Mouse (Mus musculus) liver, adult 2 months (tissue): Measurements from ENCODE around the gene Cst3. TPM values are rescaled to one million over a fixed set of nuclear protein-coding genes. Genes with fewer than 3 reads are reported as not detected.

Source experiments
- DNase-seq: peaks from one replicate; pipeline ENCODE4 v3.0.0-alpha.2; 2011; ENCODE audit warnings: low read depth, low spot score; ENCODE audit errors: extremely low read depth
- H3K27ac ChIP-seq: fragments of 200-500 bp; replicated peaks from 2 replicates; pipeline ENCODE4 v1.5.1; 2012; ENCODE audit warnings: low read depth, mild to moderate bottlenecking, control low read depth, inconsistent platforms, low read length; ENCODE audit not compliant: insufficient read depth
- H3K27me3 ChIP-seq: fragments of 200-500 bp; 2 replicates; pipeline ENCODE4 v1.6.1; 2012; ENCODE audit warnings: mild to moderate bottlenecking, moderate library complexity, low read length, inconsistent platforms; ENCODE audit not compliant: control insufficient read depth, insufficient read depth
- H3K36me3 ChIP-seq: fragments of 200-500 bp; 2 replicates; pipeline ENCODE4 v1.6.1; 2012; ENCODE audit warnings: low read length, inconsistent platforms; ENCODE audit not compliant: control insufficient read depth, insufficient read depth
- H3K4me1 ChIP-seq: fragments of 200-500 bp; 2 replicates; pipeline ENCODE4 v1.6.1; 2011; ENCODE audit warnings: low read length; ENCODE audit not compliant: control insufficient read depth, insufficient read depth
- H3K4me3 ChIP-seq: fragments of 200-500 bp; 2 replicates; pipeline ENCODE4 v1.5.1; 2011; ENCODE audit warnings: low read depth, mild to moderate bottlenecking, control low read depth, low read length, moderate library complexity; ENCODE audit not compliant: insufficient read depth
- H3K79me2 ChIP-seq: fragments of 200-500 bp; 2 replicates; pipeline ENCODE4 v1.6.1; 2012; ENCODE audit warnings: inconsistent platforms, mild to moderate bottlenecking, low read length, moderate library complexity; ENCODE audit not compliant: control insufficient read depth, insufficient read depth
- H3K9ac ChIP-seq: fragments of 200-500 bp; 2 replicates; pipeline ENCODE4 v1.6.1; 2012; ENCODE audit warnings: low read depth, mild to moderate bottlenecking, control low read depth, inconsistent platforms, low read length
- CTCF ChIP-seq: fragments of 200-500 bp; IDR thresholded peaks from 2 replicates; pipeline ENCODE4 v1.5.1; 2011; ENCODE audit warnings: low read depth, low read length, control low read depth
- POLR2A ChIP-seq: fragments of 200-500 bp; IDR thresholded peaks from 2 replicates; pipeline ENCODE4 v1.6.1; 2011; ENCODE audit warnings: low read length, control low read depth; ENCODE audit not compliant: insufficient read depth; ENCODE audit errors: extremely low read depth
- WGBS: fragments of 180-500 bp; shearing (Covaris S2); methylation state at CpG from one replicate; pipeline ENCODE4 v1.1.7; 2018; 5-methylcytosine and 5-hydroxymethylcytosine counted together
- polyA plus RNA-seq: library from polyadenylated mRNA; depleted of rRNA; stranded (reverse); fragments of >200 nt; gene quantifications from 2 replicates; pipeline ENCODE4 v1.2.3, GENCODE M21; 2012; rRNA removed
- total RNA-seq: library from RNA; depleted of rRNA; stranded (reverse); fragments of >200 nt; gene quantifications from 2 replicates; pipeline ENCODE4 v1.2.3, GENCODE M21; 2014; rRNA removed

The Cst3 gene
- total RNA-seq = 251 and 282 TPM in 2 replicates
- 436 and 441 TPM in 2 replicates for polyA plus RNA-seq

- Histone ChIP-seq H3K4me1 (peaks cover 7% of the 10 kb centered on the region; the same call in 1 of the 2 replicates), H3K27me3 (no peaks in the 10 kb centered on the region), H3K79me2 (no peaks in the 10 kb centered on the region), H3K9ac (peak within 1 kb of the TSS; percentile 77), H3K27ac (peak within 1 kb of the TSS; percentile 63), H3K36me3 (peaks cover 7% of the 10 kb centered on the region), H3K4me3 (peak within 1 kb of the TSS; percentile 79)
- peak; percentile 83 for DNase-seq
- 1% methylated on average over 19 of the region's 19 CpGs for WGBS
- TF ChIP-seq POLR2A = peak; percentile 42; the same call in 1 of the 2 replicates
- no peak for TF ChIP-seq CTCF
Measured at GRCm38 (mm10) chr2:148875335-148875811, at the start of gene Cst3. Gene Cst3 (minus strand): TSS chr2:148875692.

GRCm38 (mm10) chr2:148902286-148902685 is 26.8 kb upstream of the Cst3 start:
- Histone ChIP-seq H3K79me2 (no peaks in the 10 kb centered on the region), H3K27me3 (no peaks in the 10 kb centered on the region), H3K4me1 (no peaks in the 10 kb centered on the region), H3K4me3 (no peak overlapping the region), H3K27ac (no peak overlapping the region), H3K36me3 (no peaks in the 10 kb centered on the region), H3K9ac (peak overlapping the region; percentile 28; the same call in 1 of the 2 replicates)
- TF ChIP-seq CTCF (peak; percentile 81), POLR2A (no peak)
- 4% methylated on average over 5 of the region's 5 CpGs for WGBS
- DNase-seq = peak; percentile 42

- no peaks in the 10 kb centered on the region for H3K4me1 ChIP-seq
- no peak for DNase-seq
- TF ChIP-seq POLR2A (no peak), CTCF (no peak)
Measured at GRCm38 (mm10) chr2:148900305-148900704, 24.8 kb upstream of the Cst3 start.

GRCm38 (mm10) chr2:148896219-148896618 is 20.7 kb upstream of the Cst3 start:
- DNase-seq = no peak
- Histone ChIP-seq H3K36me3 (no peaks in the 10 kb centered on the region), H3K27me3 (no peaks in the 10 kb centered on the region), H3K9ac (no peak overlapping the region), H3K79me2 (no peaks in the 10 kb centered on the region), H3K4me3 (no peak overlapping the region), H3K27ac (no peak overlapping the region), H3K4me1 (peaks cover 2% of the 10 kb centered on the region; the same call in 1 of the 2 replicates)
- WGBS = 61% methylated on average over 1 of the region's 1 CpGs
- TF ChIP-seq POLR2A (no peak), CTCF (no peak)

More at GRCm38 (mm10) chr2:148900305-148900704, 24.8 kb upstream of the Cst3 start:
- no peaks in the 10 kb centered on the region for H3K27me3 ChIP-seq
- 68% methylated on average over 4 of the region's 4 CpGs for WGBS
- no peak overlapping the region for H3K4me3 ChIP-seq
- H3K36me3 ChIP-seq = no peaks in the 10 kb centered on the region
- no peak overlapping the region for H3K9ac ChIP-seq
- no peaks in the 10 kb centered on the region for H3K79me2 ChIP-seq
- H3K27ac ChIP-seq = no peak overlapping the region

DNA sequence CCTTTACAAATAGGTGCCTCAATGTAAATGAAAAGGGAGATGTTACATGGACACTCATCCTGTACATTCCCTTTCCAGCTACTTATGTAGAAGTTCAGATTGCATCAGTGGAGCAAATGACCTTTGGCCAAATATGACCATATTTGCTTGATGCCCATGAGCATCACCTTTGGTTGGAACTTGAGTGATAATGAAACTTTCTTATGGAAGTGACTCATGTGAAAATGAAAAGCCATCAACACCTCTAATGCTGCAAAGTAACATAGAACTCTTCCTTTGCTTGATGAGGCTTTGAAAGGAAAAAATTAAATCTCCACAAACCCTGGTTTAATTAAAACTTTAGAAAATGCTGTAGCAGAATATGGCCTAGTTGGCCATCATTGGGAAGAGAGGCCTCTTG is 17.6 kb upstream of the Cst3 start:
- Histone ChIP-seq H3K36me3 (no peaks in the 10 kb centered on the region), H3K4me3 (no peak overlapping the region), H3K27ac (no peak overlapping the region), H3K4me1 (peaks cover 4% of the 10 kb centered on the region; the same call in 1 of the 2 replicates), H3K27me3 (no peaks in the 10 kb centered on the region), H3K9ac (no peak overlapping the region), H3K79me2 (no peaks in the 10 kb centered on the region)
- TF ChIP-seq CTCF (no peak), POLR2A (no peak)
- no peak for DNase-seq

DNA sequence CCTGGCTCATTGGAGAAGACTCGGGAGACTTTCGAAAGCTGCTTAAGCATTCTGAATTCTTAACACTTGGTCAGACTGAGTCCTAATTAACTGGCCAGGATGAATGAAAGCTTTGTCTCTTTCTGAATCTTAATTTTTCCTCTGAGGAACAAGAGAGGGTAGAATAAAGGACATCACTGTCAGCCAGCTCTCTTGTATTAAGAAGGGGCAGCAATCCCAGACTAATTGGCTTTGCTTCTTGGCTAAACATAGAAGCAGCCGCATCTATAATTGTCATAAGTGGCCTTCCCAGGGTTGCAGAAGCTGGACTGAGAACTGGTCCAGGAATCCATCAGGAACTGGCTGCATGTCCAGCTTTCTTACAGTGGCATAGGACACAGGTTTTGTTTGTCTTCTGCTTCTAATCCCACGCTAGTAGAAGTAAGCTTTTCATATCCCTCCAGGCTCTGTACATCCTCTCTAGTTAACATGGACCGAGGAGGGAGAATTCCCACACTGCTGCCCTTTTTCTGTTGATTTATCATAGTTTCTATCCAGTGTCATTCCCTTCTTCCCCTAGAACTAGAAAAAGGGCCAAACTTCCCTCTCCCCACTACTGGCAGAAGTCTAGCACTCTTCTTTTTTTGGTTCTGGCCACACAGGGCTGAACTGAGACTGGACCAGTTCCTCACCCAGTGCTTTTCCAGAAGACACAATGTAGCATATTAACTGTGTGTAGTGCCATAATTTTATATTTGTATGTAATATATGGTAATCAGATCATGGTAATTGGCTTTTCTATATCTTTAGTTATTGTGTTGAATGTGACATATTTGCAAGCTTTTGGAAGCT is 14.7 kb upstream of the Cst3 start:
- no peaks in the 10 kb centered on the region for H3K79me2 ChIP-seq
- TF ChIP-seq POLR2A (no peak), CTCF (no peak)
- no peaks in the 10 kb centered on the region for H3K36me3 ChIP-seq
- H3K4me3 ChIP-seq = no peak overlapping the region
- 87% methylated on average over 5 of the region's 5 CpGs for WGBS
- H3K27ac ChIP-seq = no peak overlapping the region
- H3K4me1 ChIP-seq = peaks cover 4% of the 10 kb centered on the region; the same call in 1 of the 2 replicates
- no peaks in the 10 kb centered on the region for H3K27me3 ChIP-seq
- no peak for DNase-seq
- H3K9ac ChIP-seq = no peak overlapping the region
